Mouse (Mus musculus) mesoderm, embryonic 11.5 days (tissue): ENCODE results near the gene Olfr868.

Experiments
- DNase-seq: peaks from one replicate; pipeline ENCODE4 v3.0.0-alpha.2; 2012; ENCODE audit warnings: low read depth, low spot score

Olfr868 gene

GRCm38 (mm10) chr9:20098326-20098725, at the start of gene Olfr868:
Gene Olfr868 (plus strand): TSS chr9:20098626.
- DNase-seq, result no peak

GRCm38 (mm10) chr9:20057462-20057861, 41.0 kb upstream of the Olfr868 start, which contains the start of gene Olfr867:
Gene Olfr867 (minus strand): TSS chr9:20057562.
- no peak for DNase-seq

- no peak for DNase-seq
Measured at GRCm38 (mm10) chr9:20070236-20070635, 28.2 kb upstream of the Olfr868 start.

GRCm38 (mm10) chr9:20071291-20071690, 27.1 kb upstream of the Olfr868 start:
- DNase-seq, result no peak

- no peak for DNase-seq
Measured at GRCm38 (mm10) chr9:20073523-20074177, 24.8 kb upstream of the Olfr868 start.

GRCm38 (mm10) chr9:20128709-20129108, 30.3 kb downstream of the Olfr868 start, which contains the start of gene Olfr869:
Gene Olfr869 (plus strand): TSS chr9:20129009.
- DNase-seq, result no peak

GRCm38 (mm10) chr9:20149706-20150105, 51.3 kb downstream of the Olfr868 start:
- DNase-seq, result no peak
